Mouse (Mus musculus) lung, postnatal 25 days (tissue): ENCODE measurements around the gene Ganab.
"Not testable (repeated sequence)": the region's sequence is repeated elsewhere in the genome, so short reads cannot be mapped to it uniquely, and the experiment has no call there.

Experiments used
- DNase-seq: peaks from one replicate; pipeline ENCODE4 v3.0.0; 2022; ENCODE audit warnings: low spot score

Ganab gene

GRCm38 (mm10) chr19:8897865-8898495 is at the start of gene Ganab:
Gene Ganab (plus strand): TSS chr19:8898071.
- peak; percentile 98 for DNase-seq

DNA sequence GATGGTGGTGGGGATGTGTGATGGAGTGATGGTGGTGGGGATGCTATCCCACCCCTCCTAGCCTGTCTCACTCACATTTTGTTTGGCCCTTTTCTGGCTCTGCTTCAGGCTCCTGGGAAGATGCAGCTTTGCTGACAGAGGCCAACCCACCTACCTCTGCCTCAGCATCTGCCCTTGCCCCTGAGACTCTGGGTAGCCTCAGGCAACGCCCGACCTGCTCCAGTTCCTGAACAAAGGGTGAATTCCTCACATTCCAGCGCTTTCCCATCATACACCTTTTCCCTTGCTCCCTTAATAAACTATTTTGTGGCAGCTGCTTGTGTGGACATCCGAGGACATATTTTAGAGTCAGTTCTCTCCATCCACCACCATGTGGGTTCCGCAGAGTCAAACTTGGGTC is 49.5 kb upstream of the Ganab start:
- DNase-seq = no peak

- DNase-seq = no peak
These were observed 47.4 kb upstream of the Ganab start, which contains the start of gene Lrrn4cl for GRCm38 (mm10) chr19:8850402-8850901. Gene Lrrn4cl (plus strand): TSS chr19:8850768.

GRCm38 (mm10) chr19:8851639-8852038 is 46.2 kb upstream of the Ganab start:
- peak; percentile 48 for DNase-seq

DNA sequence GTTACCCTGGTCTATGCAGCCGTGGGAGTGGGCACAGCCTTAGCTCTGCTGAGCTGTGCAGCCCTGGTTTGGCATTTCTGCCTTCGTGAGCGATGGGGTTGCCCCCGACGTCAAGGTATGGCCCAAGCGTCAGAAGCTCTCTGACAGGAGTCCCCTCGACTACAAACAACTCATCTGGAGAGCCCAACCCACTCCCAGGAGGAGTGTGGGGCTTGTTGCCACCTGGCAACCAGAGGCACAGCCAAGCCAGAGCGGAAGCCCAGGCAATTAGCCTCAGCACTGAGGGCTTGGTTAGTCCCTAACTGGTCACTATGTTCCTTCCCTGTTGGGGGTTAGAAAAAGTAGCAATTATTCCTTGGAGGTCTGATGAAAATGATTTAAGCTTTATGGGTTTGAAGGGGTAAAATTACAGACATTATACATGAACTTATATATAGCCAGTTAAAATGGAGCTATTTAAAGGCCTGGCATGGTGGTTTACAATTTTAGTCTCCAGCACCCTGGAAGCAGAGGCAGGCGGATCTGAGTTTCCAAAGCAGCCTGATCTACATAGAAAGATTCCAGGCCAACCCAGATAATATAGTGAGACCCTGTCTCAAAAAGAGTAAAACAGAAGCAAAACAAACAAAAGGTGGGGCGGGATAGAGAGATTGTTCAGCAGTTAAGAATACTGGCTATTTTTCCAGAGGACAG is 45.5 kb upstream of the Ganab start:
- no peak for DNase-seq

GRCm38 (mm10) chr19:8853117-8853516 is 44.8 kb upstream of the Ganab start:
- DNase-seq = no peak

GRCm38 (mm10) chr19:8857689-8858088 is 40.2 kb upstream of the Ganab start:
- peak; percentile 61 for DNase-seq

DNA sequence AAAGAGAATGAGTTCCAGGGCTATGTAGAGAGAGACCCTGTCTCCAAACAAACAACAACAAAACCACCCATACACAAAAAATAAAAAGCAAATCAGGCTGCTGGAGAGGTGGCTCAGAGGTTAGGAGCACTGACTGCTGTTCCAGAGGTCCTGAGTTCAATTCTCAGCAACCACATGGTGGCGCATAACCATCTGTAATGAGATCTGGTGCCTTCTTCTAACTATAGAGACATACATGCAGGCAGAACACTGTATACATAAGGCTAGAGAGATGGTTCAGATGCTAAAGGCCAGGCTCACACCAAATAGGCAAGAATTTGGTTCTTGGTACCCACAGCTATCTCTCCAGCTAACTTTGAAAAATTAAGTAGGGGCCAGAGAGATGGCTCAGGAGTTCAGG is 38.9 kb upstream of the Ganab start:
- DNase-seq = no peak

GRCm38 (mm10) chr19:8864265-8864664 is 33.6 kb upstream of the Ganab start:
- no peak for DNase-seq

GRCm38 (mm10) chr19:8870381-8870780 is 27.5 kb upstream of the Ganab start:
- DNase-seq = not testable (repeated sequence)

GRCm38 (mm10) chr19:8870838-8871237 is 27.0 kb upstream of the Ganab start:
- no peak for DNase-seq

DNA sequence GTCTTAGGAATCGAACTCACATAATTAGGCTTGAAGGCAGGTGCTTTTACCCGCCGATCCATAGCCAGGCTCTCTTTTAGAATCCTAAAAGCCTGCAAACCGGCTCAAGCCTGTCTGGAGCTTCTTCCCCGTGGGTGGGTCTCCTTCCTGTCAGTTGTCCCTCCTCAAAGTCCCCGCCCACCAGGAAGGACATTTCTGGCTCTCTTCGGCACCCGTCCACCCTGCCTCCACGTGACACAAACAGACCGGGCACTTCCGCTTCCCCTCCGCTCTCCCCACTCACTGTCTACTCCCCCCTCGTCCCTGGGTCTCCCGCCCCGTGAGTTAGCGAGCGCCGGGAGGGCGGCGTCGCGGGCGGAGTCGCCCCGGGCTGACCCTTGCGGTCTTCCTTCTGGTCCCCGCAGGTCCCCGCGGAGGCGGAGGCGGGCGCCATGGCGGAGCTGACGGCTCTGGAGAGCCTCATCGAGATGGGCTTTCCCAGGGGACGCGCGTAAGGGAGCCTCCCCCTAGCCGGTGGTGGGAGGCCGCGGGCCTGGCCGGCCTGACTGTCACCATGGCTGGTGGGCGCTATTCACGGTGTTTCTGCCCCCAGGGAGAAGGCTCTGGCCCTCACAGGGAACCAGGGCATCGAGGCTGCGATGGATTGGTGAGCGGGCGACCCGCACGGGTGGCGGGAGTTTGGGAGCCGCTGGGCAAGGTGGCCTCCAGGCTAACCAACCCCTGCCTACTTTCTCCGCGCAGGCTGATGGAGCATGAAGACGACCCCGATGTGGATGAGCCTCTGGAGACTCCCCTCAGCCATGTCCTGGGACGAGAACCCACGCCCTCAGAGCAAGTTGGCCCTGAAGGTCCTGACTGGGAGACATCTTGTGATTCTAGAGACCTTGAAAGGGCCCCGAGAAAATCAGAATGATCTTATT is 26.3 kb upstream of the Ganab start, which contains the start of gene Ubxn1:
Gene Ubxn1 (plus strand): TSS at position 230 of the 920 bp plus-strand sequence.
- peak; percentile 98 for DNase-seq

DNA sequence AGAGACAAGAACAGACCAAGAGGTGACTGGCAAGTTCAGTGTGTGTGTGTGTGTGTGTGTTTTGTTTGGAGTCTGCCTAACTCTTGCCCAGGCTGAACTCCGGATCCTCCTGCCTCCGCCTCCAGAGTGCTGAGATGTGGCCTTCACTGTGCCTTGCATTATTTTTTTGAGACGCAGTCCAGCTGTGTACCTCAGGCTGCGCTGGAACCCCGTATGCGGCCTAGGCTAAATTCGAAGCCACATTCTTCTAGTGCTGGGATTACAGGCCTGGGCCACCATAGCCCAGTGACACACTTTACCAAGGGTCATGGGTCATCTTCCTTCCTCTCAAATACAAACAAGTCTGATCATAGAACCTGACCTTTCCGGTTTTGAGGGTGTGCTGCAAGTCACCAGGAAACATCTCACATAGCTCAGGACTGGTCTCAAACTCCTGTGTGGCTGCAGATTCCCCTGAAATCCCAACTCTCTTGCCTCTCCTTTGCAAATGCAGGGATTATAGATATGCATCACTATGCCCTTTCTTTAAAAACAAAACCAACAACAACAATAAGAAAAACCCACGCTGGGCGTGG is 25.5 kb upstream of the Ganab start:
- DNase-seq = no peak

GRCm38 (mm10) chr19:8875031-8875430 is 22.8 kb upstream of the Ganab start:
- DNase-seq = no peak

DNA sequence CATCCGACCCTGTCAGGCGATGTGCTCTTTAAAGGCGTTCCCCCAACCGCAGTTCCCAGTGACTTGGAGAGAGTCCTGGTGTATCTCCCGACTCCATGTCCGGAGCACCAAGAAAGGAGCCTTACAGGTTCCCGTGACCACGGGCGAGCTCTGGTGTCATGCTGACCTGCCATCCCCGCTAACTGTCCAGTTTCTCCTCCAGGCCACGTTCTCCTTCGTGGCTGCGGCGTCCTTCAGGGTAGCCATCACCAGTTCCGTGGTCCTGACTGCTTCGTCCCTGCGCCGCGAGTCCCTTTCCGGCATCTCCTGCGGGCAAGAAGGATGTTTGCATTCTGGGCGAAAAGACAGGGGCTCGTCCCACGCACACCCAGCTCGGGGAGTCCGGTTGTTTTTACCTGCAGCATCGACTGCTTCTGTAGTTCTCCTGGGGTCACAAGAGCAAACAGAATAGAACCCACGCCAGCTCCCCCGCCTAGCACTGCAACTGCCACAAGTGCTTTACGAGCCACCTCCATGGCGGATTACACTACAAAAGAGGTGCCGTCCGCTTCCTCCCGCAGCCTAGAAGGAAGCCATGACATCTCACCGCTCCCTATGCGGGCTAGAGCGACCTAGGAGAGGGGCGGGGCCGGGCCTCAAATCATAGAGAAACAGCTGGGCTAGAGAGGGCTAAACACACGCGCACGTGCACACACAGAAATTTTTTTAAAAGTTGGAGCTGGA is 17.4 kb upstream of the Ganab start, which contains the start of gene Uqcc3:
Gene Uqcc3 (minus strand): TSS at position 613 of the 723 bp plus-strand sequence.
- DNase-seq = peak; percentile 94

- no peak for DNase-seq
These were observed 16.9 kb upstream of the Ganab start for GRCm38 (mm10) chr19:8881034-8881392.

DNA sequence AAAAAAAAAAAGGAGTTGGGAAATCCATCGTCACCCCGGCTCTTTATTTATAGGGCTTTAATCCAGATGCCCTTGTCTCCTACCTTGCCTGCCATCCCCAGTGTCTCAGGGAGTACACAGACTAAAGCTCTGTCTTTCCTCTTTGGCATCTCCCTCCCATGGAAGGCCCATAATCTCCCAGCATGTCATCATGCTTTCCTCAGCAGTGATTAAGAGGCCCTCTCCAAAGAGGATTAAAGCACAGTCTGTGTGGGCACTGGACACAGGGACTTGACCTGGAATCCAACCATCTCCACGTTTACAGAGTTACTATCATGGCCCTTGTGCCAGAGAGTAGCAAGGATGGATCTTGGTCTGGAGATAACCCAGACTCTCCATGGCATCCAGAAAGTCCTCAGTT is 14.3 kb upstream of the Ganab start, which contains the start of the genes Lbhd1 and Gm49403:
Gene Lbhd1 (plus strand): TSS at position 117 of the 400 bp plus-strand sequence.
Gene Gm49403 (plus strand): TSS at position 315 of the 400 bp plus-strand sequence.
- DNase-seq = no peak

DNA sequence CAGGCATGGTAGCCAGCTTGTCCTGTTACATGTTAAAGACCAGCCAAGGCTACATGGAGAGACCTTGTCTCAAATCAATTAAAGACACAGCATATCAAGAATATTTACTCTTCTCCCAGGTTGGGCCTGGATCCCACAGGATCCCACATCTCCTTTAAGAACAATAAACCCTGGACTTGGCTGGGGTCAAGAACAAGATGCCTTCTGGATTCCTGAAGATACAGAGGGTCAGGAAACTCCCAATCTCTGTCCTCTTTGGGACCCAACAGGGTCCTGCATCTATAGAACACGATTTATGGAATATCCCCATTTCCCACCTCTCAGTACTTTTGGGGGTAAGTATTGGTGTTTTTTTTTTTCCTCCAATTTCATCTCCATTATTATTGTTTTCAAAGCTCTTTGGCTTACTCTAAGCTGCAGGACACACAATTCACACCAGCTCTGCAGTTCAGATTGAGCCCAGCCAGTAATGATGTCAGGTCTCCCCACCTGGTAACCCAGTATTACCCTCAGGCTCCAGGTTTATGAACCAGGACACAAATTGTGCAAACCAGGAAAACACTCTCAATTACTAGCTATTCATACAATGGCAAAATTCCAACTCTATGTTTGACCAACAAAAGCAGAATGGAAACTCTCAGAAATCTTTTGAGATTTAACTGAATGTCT is 10.8 kb upstream of the Ganab start:
- no peak for DNase-seq

DNA sequence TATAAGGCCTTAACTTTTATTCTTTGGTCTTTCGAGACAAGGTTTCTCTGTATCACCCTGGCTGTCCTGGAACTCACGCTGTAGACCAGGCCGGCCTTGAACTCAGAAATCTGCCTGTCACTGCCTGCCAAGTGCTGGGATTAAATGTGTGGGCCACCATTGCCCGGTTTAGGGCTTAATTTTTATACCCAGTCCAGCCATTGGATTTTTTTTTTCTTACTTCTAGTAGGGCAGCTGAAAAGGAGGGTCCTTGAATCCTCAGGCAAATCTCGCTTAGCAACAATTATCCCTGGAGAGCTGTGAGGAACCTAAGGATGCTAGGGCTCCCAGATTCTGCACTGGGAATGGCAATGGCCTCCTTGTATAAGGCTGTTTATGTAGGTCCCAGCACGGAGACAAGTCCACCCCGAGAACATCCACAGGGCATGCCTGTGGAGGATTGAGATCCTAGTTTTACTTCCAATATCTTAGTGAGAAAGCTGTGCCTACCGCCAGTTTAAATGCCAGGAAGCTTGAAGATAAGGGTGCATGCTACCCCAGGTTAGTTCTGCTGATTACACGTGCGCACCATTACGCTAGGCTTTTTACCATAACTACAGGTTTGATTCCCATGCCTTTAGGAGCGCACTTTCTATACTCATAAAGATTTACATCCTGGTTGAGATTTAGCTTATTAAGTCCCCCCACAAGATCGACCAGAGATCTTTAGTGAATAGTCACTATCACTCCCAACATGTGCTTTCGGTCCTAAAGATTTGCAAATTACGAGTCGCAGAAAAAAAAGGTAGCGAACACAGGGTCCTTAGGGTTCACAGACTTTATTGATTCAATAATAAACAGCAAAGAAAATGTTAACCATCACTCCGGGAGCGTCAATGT is 10.0 kb upstream of the Ganab start:
- no peak for DNase-seq
